Mouse (Mus musculus): ENCODE measurements around the gene Cltc. TPM values are rescaled to one million over a fixed set of nuclear protein-coding genes. Genes with fewer than 3 reads are reported as not detected.

The Cltc gene
- total and polyA plus RNA-seq, 2 experiments from 2014 or later, result 122 to 383 TPM

DNA sequence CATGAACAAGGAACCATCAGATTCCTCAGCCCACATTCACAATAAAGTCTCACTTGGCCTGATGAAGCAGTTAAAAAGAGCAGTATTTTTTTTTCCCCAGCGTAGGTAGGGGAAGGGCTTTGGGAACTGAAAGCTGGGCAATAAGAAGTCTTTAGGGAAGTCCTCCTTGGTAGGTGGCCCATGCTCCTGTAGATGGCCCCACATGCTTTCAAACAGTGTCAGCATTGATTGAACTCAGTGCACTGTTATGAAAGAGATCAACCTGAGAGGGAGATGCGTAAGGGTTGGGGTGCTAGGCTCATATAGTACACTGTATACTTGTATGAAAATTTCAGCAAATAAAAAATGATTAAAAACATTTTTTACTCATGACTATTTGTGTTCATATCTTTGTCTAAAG lies 65.4 kb downstream of the Cltc start:
- H3K27ac ChIP-seq (ENCODE audit: low read depth, low read length), result no peak overlapping the region
- ATAC-seq, result no peak
- H3K9me3 ChIP-seq (ENCODE audit: low read length), result no peaks in the 10 kb centered on the region
- H3K27me3 ChIP-seq (ENCODE audit: insufficient read depth, low read length), result no peaks in the 10 kb centered on the region
- no peak overlapping the region for H3K9ac ChIP-seq
- WGBS, result 90% methylated on average over 2 of the region's 2 CpGs
- no peak for TF ChIP-seq CTCF (IDR thresholded peaks at IDR 0.05; ENCODE audit: low read depth)
- no peak for DNase-seq
- H3K4me3 ChIP-seq (ENCODE audit: low read depth, low read length), result no peak overlapping the region
- no peaks in the 10 kb centered on the region for H3K4me1 ChIP-seq (ENCODE audit: insufficient read depth)
- H3K4me2 ChIP-seq (ENCODE audit: low read depth), result no peak overlapping the region
- peaks cover 44% of the 10 kb centered on the region for H3K36me3 ChIP-seq (ENCODE audit: insufficient read depth)

DNA sequence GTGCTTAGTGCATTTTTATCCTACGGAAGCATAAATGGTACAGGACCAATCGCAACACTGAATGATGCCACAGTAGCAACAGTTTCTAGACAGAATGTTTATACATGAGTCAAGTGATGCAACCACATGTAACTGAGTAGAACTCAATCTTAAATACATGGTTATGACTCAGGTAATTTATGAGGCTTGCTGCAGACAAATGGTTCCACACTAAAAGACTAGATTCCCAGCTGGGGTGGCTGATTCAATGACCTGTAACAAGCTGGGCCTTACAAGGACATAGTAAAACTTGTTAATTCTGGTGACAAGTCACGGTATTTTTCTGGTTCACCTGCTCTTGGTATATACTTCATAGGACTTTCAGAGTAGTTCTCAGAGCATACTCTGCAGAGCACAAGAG lies 65.9 kb downstream of the Cltc start:
- 94% methylated on average over 3 of the region's 3 CpGs for WGBS
- H3K36me3 ChIP-seq (ENCODE audit: insufficient read depth), result peaks cover 40% of the 10 kb centered on the region
- H3K4me2 ChIP-seq (ENCODE audit: low read depth), result no peak overlapping the region

DNA sequence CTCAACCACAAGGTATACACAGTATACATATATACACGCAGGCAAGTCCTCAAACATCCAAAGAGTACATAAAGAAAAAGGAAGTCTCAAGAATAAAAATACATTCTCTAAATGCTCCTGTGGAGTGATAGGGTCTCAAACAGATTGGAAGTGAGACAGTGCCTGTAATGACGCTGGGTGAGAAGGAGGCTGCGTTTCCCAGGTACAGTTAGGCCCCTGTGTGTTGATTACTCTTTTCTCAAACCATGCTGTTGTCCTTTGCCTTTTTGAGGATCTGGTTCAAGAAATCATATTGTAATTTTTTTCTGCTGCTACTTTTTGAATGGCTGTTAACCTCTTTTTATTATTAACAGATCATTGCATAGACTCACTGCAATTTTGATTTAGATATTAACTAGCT lies 67.0 kb downstream of the Cltc start:
- Histone ChIP-seq H3K27ac (ENCODE audit: low read depth, low read length) (no peak overlapping the region), H3K9ac (no peak overlapping the region), H3K9me3 (ENCODE audit: low read length) (no peaks in the 10 kb centered on the region), H3K4me3 (ENCODE audit: low read depth, low read length) (no peak overlapping the region), H3K4me2 (ENCODE audit: low read depth) (no peak overlapping the region), H3K27me3 (ENCODE audit: insufficient read depth, low read length) (no peaks in the 10 kb centered on the region), H3K4me1 (ENCODE audit: insufficient read depth) (no peaks in the 10 kb centered on the region), H3K36me3 (ENCODE audit: insufficient read depth) (peaks cover 35% of the 10 kb centered on the region)
- WGBS, result 96% methylated on average over 3 of the region's 3 CpGs
- ATAC-seq (no peak), DNase-seq (no peak)
- TF ChIP-seq CTCF (IDR thresholded peaks at IDR 0.05; ENCODE audit: low read depth), result no peak

More for the DNA sequence above, 65.9 kb downstream of the Cltc start:
- no peak overlapping the region for H3K4me3 ChIP-seq (ENCODE audit: low read depth, low read length)
- no peaks in the 10 kb centered on the region for H3K27me3 ChIP-seq (ENCODE audit: insufficient read depth, low read length)
- no peak for TF ChIP-seq CTCF (IDR thresholded peaks at IDR 0.05; ENCODE audit: low read depth)
- no peaks in the 10 kb centered on the region for H3K9me3 ChIP-seq (ENCODE audit: low read length)
- H3K4me1 ChIP-seq (ENCODE audit: insufficient read depth), result no peaks in the 10 kb centered on the region
- ATAC-seq, result no peak
- DNase-seq, result no peak
- H3K9ac ChIP-seq, result no peak overlapping the region
- H3K27ac ChIP-seq (ENCODE audit: low read depth, low read length), result no peak overlapping the region

DNA sequence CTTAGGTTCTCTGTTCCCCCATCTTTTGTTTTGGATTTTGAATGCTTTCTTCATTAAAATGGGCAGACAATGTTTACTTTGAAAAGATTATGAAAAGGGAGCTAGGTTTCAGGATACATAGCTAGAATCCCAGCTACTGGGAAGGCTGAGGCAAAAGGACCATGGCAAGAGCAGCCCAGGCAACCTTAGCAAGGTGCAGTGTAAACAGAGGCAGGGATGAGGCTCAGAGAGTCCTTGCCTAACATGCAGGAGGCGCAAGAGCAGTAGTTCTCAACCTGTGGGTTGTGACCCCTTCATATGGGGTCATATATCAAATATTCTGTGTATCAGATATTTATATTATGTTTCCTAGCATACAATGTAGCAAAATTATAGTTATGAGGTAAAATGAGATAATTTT lies 72.0 kb downstream of the Cltc start:
- H3K4me3 ChIP-seq (ENCODE audit: low read depth, low read length), result no peak overlapping the region
- no peaks in the 10 kb centered on the region for H3K27me3 ChIP-seq (ENCODE audit: insufficient read depth, low read length)
- H3K9me3 ChIP-seq (ENCODE audit: low read length), result no peaks in the 10 kb centered on the region
- no peak overlapping the region for H3K4me2 ChIP-seq (ENCODE audit: low read depth)
- no peak for DNase-seq
- no peak for TF ChIP-seq CTCF (IDR thresholded peaks at IDR 0.05; ENCODE audit: low read depth)
- no peak overlapping the region for H3K27ac ChIP-seq (ENCODE audit: low read depth, low read length)
- 96% methylated on average over 1 of the region's 1 CpGs for WGBS
- peaks cover 15% of the 10 kb centered on the region; the same call in 1 of the 2 replicates for H3K4me1 ChIP-seq (ENCODE audit: insufficient read depth)
- peaks cover 10% of the 10 kb centered on the region for H3K36me3 ChIP-seq (ENCODE audit: insufficient read depth)
- no peak for ATAC-seq
- H3K9ac ChIP-seq, result no peak overlapping the region

DNA sequence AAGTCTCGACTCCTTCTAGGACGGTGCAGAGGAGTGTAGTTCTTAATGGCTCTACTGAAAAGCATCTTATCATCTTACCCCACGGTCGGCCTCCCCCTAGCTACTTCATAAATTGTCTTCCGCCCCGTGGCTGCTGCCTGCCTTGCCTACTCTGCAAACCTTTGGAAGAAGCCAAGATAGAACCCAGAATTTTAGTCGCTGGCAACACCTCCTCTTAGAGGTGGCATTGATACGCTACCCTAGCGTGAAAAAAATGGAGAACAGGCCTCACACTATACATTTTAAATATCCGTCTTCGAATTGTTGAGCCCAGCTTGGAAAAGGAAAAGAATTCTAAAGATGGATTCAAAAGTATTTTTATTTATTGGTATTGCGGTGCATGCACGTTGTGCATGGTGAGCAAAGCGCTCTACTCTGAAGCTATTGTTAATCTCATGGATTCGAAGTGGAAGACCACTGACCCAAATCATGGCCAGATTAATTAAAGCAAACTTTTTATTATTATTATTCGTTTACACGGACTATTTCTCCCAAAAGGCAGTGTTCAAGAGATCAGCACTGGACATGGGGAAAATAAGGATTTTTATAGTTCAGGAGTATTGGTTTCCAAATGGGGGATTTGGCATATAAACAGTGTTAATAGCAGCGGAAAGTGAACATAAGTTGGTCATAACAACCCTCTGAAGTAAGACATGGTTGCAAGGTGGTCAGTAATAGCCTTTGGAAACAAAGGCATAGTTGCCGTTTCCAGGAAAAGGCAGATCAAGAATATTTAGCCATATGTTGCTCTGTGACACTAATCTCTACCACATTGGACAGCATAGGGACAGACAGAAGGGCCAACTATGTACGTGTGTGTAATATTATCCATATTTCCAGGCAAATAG lies 73.0 kb downstream of the Cltc start:
- Histone ChIP-seq H3K27ac (ENCODE audit: low read depth, low read length) (peak overlapping the region; percentile 83), H3K9me3 (ENCODE audit: low read length) (no peaks in the 10 kb centered on the region), H3K4me1 (ENCODE audit: insufficient read depth) (peaks cover 15% of the 10 kb centered on the region; the same call in 1 of the 2 replicates), H3K4me3 (ENCODE audit: low read depth, low read length) (peak overlapping the region; percentile 79), H3K9ac (peak overlapping the region; percentile 80), H3K27me3 (ENCODE audit: insufficient read depth, low read length) (no peaks in the 10 kb centered on the region), H3K4me2 (ENCODE audit: low read depth) (peak overlapping the region; percentile 76), H3K36me3 (ENCODE audit: insufficient read depth) (peaks cover under 1% of the 10 kb centered on the region)
- 9% methylated on average over 20 of the region's 20 CpGs for WGBS
- peak; percentile 8; the same call in 1 of the 2 replicates for TF ChIP-seq CTCF (IDR thresholded peaks at IDR 0.05; ENCODE audit: low read depth)
- no peak for DNase-seq
- ATAC-seq, result peak; percentile 26; the same call in 1 of the 2 replicates

DNA sequence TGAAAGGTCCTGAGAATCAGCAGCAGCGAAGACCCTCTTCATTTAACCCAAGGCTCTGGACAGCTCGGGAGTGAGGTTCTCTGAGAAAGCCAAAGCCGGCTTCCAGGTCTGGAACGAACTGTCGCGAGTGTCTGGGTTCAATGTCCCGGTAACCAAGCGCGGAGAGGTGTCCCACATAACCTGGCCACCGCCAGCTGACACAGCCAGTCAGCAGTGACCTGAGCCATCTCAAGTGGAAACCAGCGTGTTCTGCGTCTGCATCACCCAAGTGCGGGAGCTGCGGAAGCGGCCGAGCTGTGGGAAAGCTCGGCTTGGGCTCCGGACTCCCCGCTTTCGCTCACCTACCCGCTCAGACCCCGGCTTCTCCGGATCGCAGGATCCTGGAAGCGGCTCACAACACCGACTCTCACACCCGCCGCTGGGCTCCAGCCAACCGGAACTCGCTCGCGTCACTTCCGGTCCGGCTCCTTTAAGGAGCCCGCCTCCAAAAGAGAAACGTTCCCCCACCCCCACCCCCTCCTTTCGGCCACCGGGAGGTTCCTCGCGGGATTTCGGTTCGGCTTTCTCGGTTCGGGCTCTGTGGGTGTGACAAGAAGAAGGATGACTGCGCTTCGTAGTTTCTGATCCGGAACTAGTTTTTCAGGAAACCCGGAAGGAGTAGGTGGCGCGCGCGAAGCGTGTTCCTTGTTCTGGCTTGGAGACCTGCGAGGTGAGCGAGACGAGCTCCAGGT lies 73.8 kb downstream of the Cltc start, which contains the start of the genes Vmp1 and Ptrh2:
Gene Vmp1, minus strand, starts transcription at position 442 of the 731 bp plus-strand sequence.
Gene Ptrh2, plus strand, starts transcription at position 591 of the 731 bp plus-strand sequence.
- TF ChIP-seq CTCF (IDR thresholded peaks at IDR 0.05; ENCODE audit: low read depth), result no peak
- Histone ChIP-seq H3K27me3 (ENCODE audit: insufficient read depth, low read length) (no peaks in the 10 kb centered on the region), H3K4me3 (ENCODE audit: low read depth, low read length) (peak within 1 kb of the TSS; percentile 79), H3K36me3 (ENCODE audit: insufficient read depth) (no peaks in the 10 kb centered on the region), H3K27ac (ENCODE audit: low read depth, low read length) (peak within 1 kb of the TSS; percentile 83), H3K9me3 (ENCODE audit: low read length) (no peaks in the 10 kb centered on the region), H3K9ac (peak within 1 kb of the TSS; percentile 80), H3K4me1 (ENCODE audit: insufficient read depth) (peaks cover 15% of the 10 kb centered on the region; the same call in 1 of the 2 replicates), H3K4me2 (ENCODE audit: low read depth) (peak within 1 kb of the TSS; percentile 76)
- WGBS, result 1% methylated on average over 56 of the region's 56 CpGs
- peak; percentile 99 for ATAC-seq
- DNase-seq, result peak; percentile 98

Measured in forebrain, postnatal 0 days (tissue).